Mouse (Mus musculus) heart, embryonic 12.5 days (tissue): ENCODE measurements at regions not wholly inside any gene's neighbourhood (a gene's known extent, or its start where the extent isn't known, plus 50 kb on each side); places are given as distances from the start of the nearest gene placed in this dataset.

Experiments
- ATAC-seq: fragments of 200-750 bp; cut with Nextera tagmentation; 2 replicates; pipeline ENCODE4 v1.8.0; 2017; ENCODE audit warnings: moderate TSS enrichment, moderate library complexity; ENCODE audit not compliant: insufficient number of reproducible peaks, low FRiP score
- H3K27ac ChIP-seq: fragments of 300-500 bp; sonication (generic); 2 replicates; pipeline ENCODE4 v1.5.1; 2016; ENCODE audit warnings: mild to moderate bottlenecking, moderate library complexity; ENCODE audit not compliant: poor library complexity, severe bottlenecking
- H3K27me3 ChIP-seq: fragments of 300-500 bp; sonication (generic); replicated peaks from 2 replicates; pipeline ENCODE4 v1.6.1; 2016; ENCODE audit warnings: mild to moderate bottlenecking, moderate library complexity
- H3K36me3 ChIP-seq: fragments of 300-500 bp; sonication (generic); 2 replicates; pipeline ENCODE4 v1.6.1; 2016; ENCODE audit warnings: mild to moderate bottlenecking, moderate library complexity
- H3K4me1 ChIP-seq: fragments of 300-500 bp; sonication (generic); replicated peaks from 2 replicates; pipeline ENCODE4 v1.6.1; 2016; ENCODE audit warnings: mild to moderate bottlenecking
- H3K4me2 ChIP-seq: fragments of 300-500 bp; sonication (generic); 2 replicates; pipeline ENCODE4 v1.6.1; 2016; ENCODE audit warnings: mild to moderate bottlenecking, moderate library complexity
- H3K4me3 ChIP-seq: fragments of 300-500 bp; sonication (generic); 2 replicates; pipeline ENCODE4 v1.5.1; 2016; ENCODE audit warnings: mild to moderate bottlenecking
- H3K9ac ChIP-seq: fragments of 300-500 bp; sonication (generic); 2 replicates; pipeline ENCODE4 v1.6.1; 2016; ENCODE audit warnings: mild to moderate bottlenecking, moderate library complexity
- H3K9me3 ChIP-seq: fragments of 300-500 bp; sonication (generic); replicated peaks from 2 replicates; pipeline ENCODE4 v1.6.1; 2016; ENCODE audit warnings: mild to moderate bottlenecking, moderate library complexity
- WGBS: fragments of 180-500 bp; shearing (Covaris S2); methylation state at CpG from one replicate; pipeline ENCODE4 v1.1.7; 2016; 5-methylcytosine and 5-hydroxymethylcytosine counted together

DNA sequence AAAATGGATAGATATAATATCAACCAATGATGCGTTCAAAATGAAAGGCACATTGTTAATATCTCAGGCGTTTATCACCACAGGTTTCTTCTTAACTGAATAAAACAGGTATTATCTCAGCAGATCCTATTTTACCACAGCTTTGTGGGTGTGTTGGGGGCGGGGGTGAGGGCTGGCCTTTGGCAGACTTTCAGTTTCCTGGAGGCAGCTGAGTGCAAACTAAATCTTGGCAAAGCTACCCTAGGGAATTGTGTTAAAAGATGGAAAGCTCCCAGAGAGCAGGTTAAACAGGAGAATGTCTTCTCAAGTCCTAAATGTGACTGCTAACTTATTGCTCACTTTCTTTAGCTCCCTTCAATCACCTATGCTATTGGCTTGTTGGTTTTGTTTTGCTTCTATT is 223.8 kb downstream of the Kdm4c start:
- Histone ChIP-seq H3K4me2 (no peak overlapping the region), H3K36me3 (no peaks in the 10 kb centered on the region), H3K27me3 (no peaks in the 10 kb centered on the region), H3K4me3 (no peak overlapping the region), H3K9ac (no peak overlapping the region), H3K4me1 (no peaks in the 10 kb centered on the region), H3K27ac (no peak overlapping the region), H3K9me3 (no peaks in the 10 kb centered on the region)
- 48% methylated on average over 3 of the region's 3 CpGs for WGBS
- ATAC-seq = no peak

DNA sequence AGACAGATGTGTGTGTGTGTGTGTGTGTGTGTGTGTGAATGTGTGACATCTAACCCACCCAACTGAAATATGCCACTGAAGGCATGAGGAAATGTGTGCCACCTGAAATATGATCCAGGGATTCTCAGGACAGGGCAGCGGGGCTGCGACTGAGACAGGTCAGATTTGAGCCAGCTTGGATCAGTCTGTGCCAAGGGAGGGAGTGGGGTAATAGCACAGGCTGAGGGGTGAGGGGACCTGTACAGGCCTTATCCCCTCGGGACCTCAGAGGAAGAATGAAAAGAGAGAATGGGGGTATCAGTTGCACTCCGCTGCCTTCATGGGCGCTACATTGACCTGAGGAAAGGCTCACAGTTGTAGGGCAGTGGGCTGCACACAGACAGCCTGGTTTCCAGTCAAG is 270.2 kb downstream of the Kdm4c start:
- Histone ChIP-seq H3K4me2 (no peak overlapping the region), H3K9ac (no peak overlapping the region), H3K4me1 (no peaks in the 10 kb centered on the region), H3K4me3 (no peak overlapping the region), H3K27ac (no peak overlapping the region), H3K36me3 (no peaks in the 10 kb centered on the region), H3K27me3 (no peaks in the 10 kb centered on the region), H3K9me3 (peaks cover 4% of the 10 kb centered on the region)
- 87% methylated on average over 5 of the region's 5 CpGs for WGBS
- no peak for ATAC-seq

DNA sequence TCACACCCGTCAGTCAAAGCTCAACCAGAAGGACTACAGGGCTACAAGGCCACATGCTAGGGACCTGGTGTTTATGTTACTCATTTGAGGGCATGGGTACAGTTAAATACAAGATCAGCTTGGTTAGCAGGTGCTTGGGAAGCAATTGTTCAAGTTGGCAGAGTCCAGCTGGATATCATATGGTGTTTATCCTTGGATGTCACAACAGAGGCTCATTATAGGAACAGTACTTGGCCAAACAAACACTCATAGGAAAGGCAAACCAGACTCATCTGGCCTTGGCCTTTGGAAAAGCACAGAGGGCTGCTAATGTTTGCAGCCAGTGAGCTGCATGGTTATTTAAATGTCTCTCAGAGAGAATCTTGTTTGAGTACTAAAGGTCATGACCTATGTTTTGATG is 311.6 kb downstream of the Kdm4c start:
- no peaks in the 10 kb centered on the region for H3K27me3 ChIP-seq
- H3K4me1 ChIP-seq = no peaks in the 10 kb centered on the region
- H3K9ac ChIP-seq = no peak overlapping the region
- H3K36me3 ChIP-seq = no peaks in the 10 kb centered on the region
- H3K4me2 ChIP-seq = no peak overlapping the region
- no peak overlapping the region for H3K4me3 ChIP-seq
- no peak overlapping the region for H3K27ac ChIP-seq
- ATAC-seq = no peak
- WGBS = 81% methylated on average over 1 of the region's 1 CpGs
- H3K9me3 ChIP-seq = no peaks in the 10 kb centered on the region

DNA sequence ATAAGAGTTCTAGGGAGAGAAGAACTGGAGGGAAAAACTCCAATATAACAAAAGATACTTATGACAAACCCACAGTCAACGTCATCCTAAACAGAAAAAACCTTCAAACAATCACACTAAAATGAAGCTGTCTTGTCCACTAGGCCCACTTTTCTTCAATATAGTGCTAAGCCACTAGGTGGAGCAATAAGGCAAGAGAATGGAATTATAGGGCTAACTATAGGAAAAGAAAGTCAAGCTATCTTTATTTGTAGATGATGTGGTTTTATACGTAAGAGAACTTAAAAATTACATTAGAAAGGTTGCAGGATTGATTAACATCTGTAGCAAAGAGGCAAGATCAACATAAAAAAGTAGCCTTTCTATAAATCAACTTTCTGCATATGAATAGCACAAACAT is 321.3 kb downstream of the Kdm4c start:
- Histone ChIP-seq H3K4me2 (no peak overlapping the region), H3K27ac (no peak overlapping the region), H3K9me3 (no peaks in the 10 kb centered on the region), H3K4me1 (no peaks in the 10 kb centered on the region), H3K4me3 (no peak overlapping the region), H3K36me3 (no peaks in the 10 kb centered on the region), H3K27me3 (no peaks in the 10 kb centered on the region), H3K9ac (no peak overlapping the region)
- no peak for ATAC-seq
- 29% methylated on average over 2 of the region's 2 CpGs for WGBS

DNA sequence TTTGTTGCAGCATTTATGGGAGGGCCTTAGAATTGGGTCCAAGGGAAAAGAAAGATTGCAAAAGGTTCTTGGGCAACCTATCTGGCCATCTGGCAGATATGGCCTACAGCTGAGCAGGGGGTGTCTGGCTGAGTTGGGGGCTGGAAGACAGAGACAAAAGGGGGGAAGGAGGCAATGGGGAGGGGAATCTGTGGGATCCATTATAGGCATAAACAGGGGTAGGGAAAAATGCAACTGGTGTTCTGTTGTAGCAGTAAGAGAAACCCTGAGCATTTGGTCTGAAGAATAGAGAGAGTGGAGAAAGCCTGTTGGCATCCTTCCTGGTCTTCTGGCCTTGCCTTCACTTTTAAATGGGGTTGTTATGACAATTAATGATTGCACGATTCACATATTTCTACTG is 344.1 kb downstream of the Kdm4c start:
- WGBS = 58% methylated on average over 1 of the region's 1 CpGs
- Histone ChIP-seq H3K9me3 (no peaks in the 10 kb centered on the region), H3K36me3 (no peaks in the 10 kb centered on the region), H3K4me3 (no peak overlapping the region), H3K9ac (no peak overlapping the region), H3K27me3 (no peaks in the 10 kb centered on the region), H3K4me1 (no peaks in the 10 kb centered on the region), H3K4me2 (no peak overlapping the region), H3K27ac (no peak overlapping the region)
- ATAC-seq = no peak

DNA sequence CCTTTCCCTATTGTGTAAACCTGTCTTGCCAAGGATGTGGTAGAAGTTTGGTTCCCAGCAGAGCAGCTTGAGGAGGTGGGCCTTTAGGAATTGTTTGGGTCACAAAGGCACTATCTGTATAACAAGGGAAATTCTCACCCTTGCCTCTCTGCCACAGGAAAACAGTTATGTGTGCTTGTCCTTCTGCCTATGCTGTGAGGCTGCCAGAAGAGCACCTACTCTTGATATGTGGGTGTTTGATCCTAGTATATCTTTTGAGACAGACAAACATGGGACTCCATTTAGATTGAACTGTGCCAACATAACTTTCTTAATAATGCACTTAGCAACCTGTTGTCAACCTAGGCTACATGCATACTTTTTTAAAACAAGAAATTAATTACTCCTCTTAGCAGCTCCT is 344.8 kb downstream of the Kdm4c start:
- no peak for ATAC-seq
- Histone ChIP-seq H3K36me3 (no peaks in the 10 kb centered on the region), H3K4me3 (no peak overlapping the region), H3K9me3 (no peaks in the 10 kb centered on the region), H3K9ac (no peak overlapping the region), H3K4me2 (no peak overlapping the region), H3K27me3 (no peaks in the 10 kb centered on the region), H3K4me1 (no peaks in the 10 kb centered on the region), H3K27ac (no peak overlapping the region)

- H3K4me2 ChIP-seq = no peak overlapping the region
- no peaks in the 10 kb centered on the region for H3K4me1 ChIP-seq
- no peaks in the 10 kb centered on the region for H3K9me3 ChIP-seq
- no peaks in the 10 kb centered on the region for H3K27me3 ChIP-seq
- no peaks in the 10 kb centered on the region for H3K36me3 ChIP-seq
- H3K27ac ChIP-seq = no peak overlapping the region
- peak; percentile 36; the same call in 1 of the 2 replicates for ATAC-seq
- no peak overlapping the region for H3K9ac ChIP-seq
- H3K4me3 ChIP-seq = no peak overlapping the region
Measured at GRCm38 (mm10) chr4:74588761-74589160, 346.5 kb downstream of the Kdm4c start.

DNA sequence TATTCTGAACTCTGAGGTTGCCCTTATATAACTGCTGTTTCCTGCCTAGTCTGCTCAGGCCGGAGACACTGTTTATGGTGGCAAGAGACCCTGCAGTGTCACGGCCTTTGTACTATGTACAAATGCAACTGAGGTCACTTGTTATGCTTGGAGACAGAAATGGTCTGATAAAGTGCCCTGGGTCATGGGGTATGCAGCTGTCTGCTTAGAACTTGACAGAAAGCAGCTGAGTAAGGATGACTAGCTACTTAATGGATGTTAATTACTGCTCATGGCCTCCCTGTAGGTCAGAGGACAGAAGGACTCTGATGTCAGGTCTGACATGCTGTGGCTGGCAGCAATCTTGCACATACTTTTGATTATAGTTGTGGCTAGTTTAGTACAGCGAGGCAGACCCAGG is 370.7 kb downstream of the Kdm4c start:
- ATAC-seq = peak; percentile 69; the same call in 1 of the 2 replicates
- no peak overlapping the region for H3K27ac ChIP-seq
- WGBS = 28% methylated on average over 3 of the region's 3 CpGs

More for the DNA sequence above, 370.7 kb downstream of the Kdm4c start:
- no peak overlapping the region for H3K4me3 ChIP-seq
- H3K9ac ChIP-seq = no peak overlapping the region
- no peaks in the 10 kb centered on the region for H3K36me3 ChIP-seq
- H3K4me2 ChIP-seq = no peak overlapping the region
- H3K27me3 ChIP-seq = no peaks in the 10 kb centered on the region
- H3K4me1 ChIP-seq = peaks cover 5% of the 10 kb centered on the region; the same call in 1 of the 2 replicates
- no peaks in the 10 kb centered on the region for H3K9me3 ChIP-seq
